Mouse (Mus musculus): Measurements from ENCODE around the gene Gm10719. TPM values are rescaled to one million over a fixed set of nuclear protein-coding genes. Genes with fewer than 3 reads are reported as not detected.
"Not testable (repeated sequence)": the region's sequence is repeated elsewhere in the genome, so short reads cannot be mapped to it uniquely, and the experiment has no call there.

The Gm10719 gene
- total RNA-seq, 2 experiments from 2014 or later, result 18.1 TPM; not detected in 1

- not testable (repeated sequence) for ATAC-seq (replicated peaks; ENCODE audit: low FRiP score, poor library complexity, severe bottlenecking)
These were observed 6.9 kb downstream of the Gm10719 start for GRCm38 (mm10) chr9:3023985-3024648.

GRCm38 (mm10) chr9:3024912-3025467, 7.8 kb downstream of the Gm10719 start, which contains the start of gene Gm10717:
Gene Gm10717, plus strand, starts transcription at chr9:3025417.
- ATAC-seq (replicated peaks; ENCODE audit: low FRiP score, poor library complexity, severe bottlenecking), result not testable (repeated sequence)

GRCm38 (mm10) chr9:3025653-3026052, 8.4 kb downstream of the Gm10719 start:
- ATAC-seq (replicated peaks; ENCODE audit: low FRiP score, poor library complexity, severe bottlenecking), result not testable (repeated sequence)

- ATAC-seq (replicated peaks; ENCODE audit: low FRiP score, poor library complexity, severe bottlenecking), result not testable (repeated sequence)
These were observed 8.9 kb downstream of the Gm10719 start for GRCm38 (mm10) chr9:3026136-3026535.

- ATAC-seq (replicated peaks; ENCODE audit: low FRiP score, poor library complexity, severe bottlenecking), result not testable (repeated sequence)
These were observed 9.5 kb downstream of the Gm10719 start for GRCm38 (mm10) chr9:3026741-3027140.

GRCm38 (mm10) chr9:3027200-3027599, 10.0 kb downstream of the Gm10719 start:
- ATAC-seq (replicated peaks; ENCODE audit: low FRiP score, poor library complexity, severe bottlenecking), result not testable (repeated sequence)

GRCm38 (mm10) chr9:3029276-3030000, 12.2 kb downstream of the Gm10719 start:
- ATAC-seq (replicated peaks; ENCODE audit: low FRiP score, poor library complexity, severe bottlenecking), result not testable (repeated sequence)

GRCm38 (mm10) chr9:3030677-3031318, 13.6 kb downstream of the Gm10719 start:
- ATAC-seq (replicated peaks; ENCODE audit: low FRiP score, poor library complexity, severe bottlenecking), result not testable (repeated sequence)

- not testable (repeated sequence) for ATAC-seq (replicated peaks; ENCODE audit: low FRiP score, poor library complexity, severe bottlenecking)
These were observed 17.1 kb downstream of the Gm10719 start, which contains the start of gene Gm17535 for GRCm38 (mm10) chr9:3034299-3034698. Gene Gm17535, plus strand, starts transcription at chr9:3034599.

- ATAC-seq (replicated peaks; ENCODE audit: low FRiP score, poor library complexity, severe bottlenecking), result not testable (repeated sequence)
These were observed 19.4 kb downstream of the Gm10719 start, which contains the start of gene Gm10715 for GRCm38 (mm10) chr9:3036577-3036976. Gene Gm10715, plus strand, starts transcription at chr9:3036877.

GRCm38 (mm10) chr9:3038161-3038560, 21.0 kb downstream of the Gm10719 start:
- not testable (repeated sequence) for ATAC-seq (replicated peaks; ENCODE audit: low FRiP score, poor library complexity, severe bottlenecking)

Other genes with a start within 250 kb of the Gm10719 start
- not detected in 2 replicates for gene Gm10722, start 16.5 kb upstream of the Gm10719 start, total RNA-seq (2015; ENCODE audit: low replicate concordance)
- gene Gm10722, start 16.5 kb upstream of the Gm10719 start, total RNA-seq (2017; ENCODE audit: low replicate concordance), result not detected in 2 replicates
- not detected in 2 replicates for gene Gm11168, start 14.1 kb upstream of the Gm10719 start, total RNA-seq (2015; ENCODE audit: low replicate concordance)
- gene Gm11168, start 14.1 kb upstream of the Gm10719 start, total RNA-seq (2017; ENCODE audit: low replicate concordance), result 4.9 TPM in 1 of 2 replicates, not detected in the other
- not detected in 2 replicates for gene Gm10721, start 4.3 kb upstream of the Gm10719 start, total RNA-seq (2015; ENCODE audit: low replicate concordance)
- 0.51 TPM in 1 of 2 replicates, not detected in the other for gene Gm10721, start 4.3 kb upstream of the Gm10719 start, total RNA-seq (2017; ENCODE audit: low replicate concordance)
- not detected in 2 replicates for gene Gm10720, start 1.8 kb upstream of the Gm10719 start, total RNA-seq (2015; ENCODE audit: low replicate concordance)
- 1.3 TPM in 1 of 2 replicates, not detected in the other for gene Gm10720, start 1.8 kb upstream of the Gm10719 start, total RNA-seq (2017; ENCODE audit: low replicate concordance)
- gene Gm10718, start 6.1 kb downstream of the Gm10719 start, total RNA-seq (2015; ENCODE audit: low replicate concordance), result 7.2 TPM in 1 of 2 replicates, not detected in the other
- 7.4 and 10.2 TPM in 2 replicates for gene Gm10718, start 6.1 kb downstream of the Gm10719 start, total RNA-seq (2017; ENCODE audit: low replicate concordance)
- 4.6 TPM in 1 of 2 replicates, not detected in the other for gene Gm10717, start 8.0 kb downstream of the Gm10719 start, total RNA-seq (2015; ENCODE audit: low replicate concordance)
- gene Gm10717, start 8.0 kb downstream of the Gm10719 start, total RNA-seq (2017; ENCODE audit: low replicate concordance), result 11.3 and 12.7 TPM in 2 replicates
- gene Gm17535, start 17.2 kb downstream of the Gm10719 start, total RNA-seq (2015; ENCODE audit: low replicate concordance), result not detected in 2 replicates
- 1.5 TPM in 1 of 2 replicates, not detected in the other for gene Gm17535, start 17.2 kb downstream of the Gm10719 start, total RNA-seq (2017; ENCODE audit: low replicate concordance)
- gene Gm10715, start 19.5 kb downstream of the Gm10719 start, total RNA-seq (2015; ENCODE audit: low replicate concordance), result not detected in 2 replicates
- gene Gm10715, start 19.5 kb downstream of the Gm10719 start, total RNA-seq (2017; ENCODE audit: low replicate concordance), result 3.3 TPM in 1 of 2 replicates, not detected in the other